Mouse (Mus musculus) liver, postnatal 0 days (tissue): ENCODE results near the gene Clcn6. TPM values are rescaled to one million over a fixed set of nuclear protein-coding genes. Genes with fewer than 3 reads are reported as not detected.

Experiments used
- ATAC-seq: fragments of 200-750 bp; cut with Nextera tagmentation; 2 replicates; pipeline ENCODE4 v1.8.0; 2017; ENCODE audit warnings: mild to moderate bottlenecking, moderate library complexity
- DNase-seq: peaks from one replicate; pipeline ENCODE4 v3.0.0-alpha.2; 2016
- H3K27ac ChIP-seq: fragments of 300-500 bp; sonication (generic); 2 replicates; pipeline ENCODE4 v1.5.1; 2014; ENCODE audit warnings: antibody characterized with exemption, moderate library complexity, mild to moderate bottlenecking, low read depth
- H3K27me3 ChIP-seq: fragments of 300-500 bp; sonication (generic); 2 replicates; pipeline ENCODE4 v1.6.1; 2014; ENCODE audit warnings: low read length, control low read depth, mixed read lengths; ENCODE audit not compliant: insufficient read depth
- H3K36me3 ChIP-seq: fragments of 300-500 bp; sonication (generic); replicated peaks from 2 replicates; pipeline ENCODE4 v1.6.1; 2014; ENCODE audit warnings: mild to moderate bottlenecking, control low read depth, low read length, moderate library complexity, mixed read lengths; ENCODE audit not compliant: insufficient read depth
- H3K4me1 ChIP-seq: fragments of 300-500 bp; sonication (generic); 2 replicates; pipeline ENCODE4 v1.6.1; 2014; ENCODE audit warnings: antibody characterized with exemption, mild to moderate bottlenecking, control low read depth; ENCODE audit not compliant: insufficient read depth
- H3K4me2 ChIP-seq: fragments of 300-500 bp; sonication (generic); 2 replicates; pipeline ENCODE4 v1.6.1; 2014; ENCODE audit warnings: low read depth, mild to moderate bottlenecking, low read length, moderate library complexity, mixed read lengths
- H3K4me3 ChIP-seq: fragments of 300-500 bp; sonication (generic); 2 replicates; pipeline ENCODE4 v1.5.1; 2014; ENCODE audit warnings: low read depth, low read length
- H3K9ac ChIP-seq: fragments of 300-500 bp; sonication (generic); replicated peaks from 2 replicates; pipeline ENCODE4 v1.6.1; 2014; ENCODE audit warnings: mild to moderate bottlenecking, moderate library complexity
- H3K9me3 ChIP-seq: fragments of 300-500 bp; sonication (generic); 2 replicates; pipeline ENCODE4 v1.6.1; 2016; ENCODE audit warnings: mild to moderate bottlenecking, control low read depth, low read length, mixed read lengths
- CTCF ChIP-seq: sonication (generic); IDR thresholded peaks from 2 replicates; pipeline ENCODE4 v1.5.1; 2016; ENCODE audit warnings: antibody characterized with exemption, low read depth
- EP300 ChIP-seq: IDR thresholded peaks from 2 replicates; pipeline ENCODE4 v1.6.1; 2016; ENCODE audit warnings: antibody characterized with exemption, low read depth, mild to moderate bottlenecking
- WGBS: fragments of 180-500 bp; shearing (Covaris S2); extraction: QIAGEN DNeasy Blood & Tissue Kit; methylation state at CpG from one replicate; pipeline ENCODE4 v1.1.7; 2014; ENCODE audit not compliant: insufficient replicate concordance; 5-methylcytosine and 5-hydroxymethylcytosine counted together
- polyA plus RNA-seq: library from polyadenylated mRNA; unstranded; fragments of >200 nt; fragmentation: Nextera tagmentation; extraction: Ambion mirVana; gene quantifications from 2 replicates; pipeline ENCODE4 v1.2.1, GENCODE M21; 2015

Gene Clcn6
- polyA plus RNA-seq, result 0.52 and 0.79 TPM in 2 replicates

DNA sequence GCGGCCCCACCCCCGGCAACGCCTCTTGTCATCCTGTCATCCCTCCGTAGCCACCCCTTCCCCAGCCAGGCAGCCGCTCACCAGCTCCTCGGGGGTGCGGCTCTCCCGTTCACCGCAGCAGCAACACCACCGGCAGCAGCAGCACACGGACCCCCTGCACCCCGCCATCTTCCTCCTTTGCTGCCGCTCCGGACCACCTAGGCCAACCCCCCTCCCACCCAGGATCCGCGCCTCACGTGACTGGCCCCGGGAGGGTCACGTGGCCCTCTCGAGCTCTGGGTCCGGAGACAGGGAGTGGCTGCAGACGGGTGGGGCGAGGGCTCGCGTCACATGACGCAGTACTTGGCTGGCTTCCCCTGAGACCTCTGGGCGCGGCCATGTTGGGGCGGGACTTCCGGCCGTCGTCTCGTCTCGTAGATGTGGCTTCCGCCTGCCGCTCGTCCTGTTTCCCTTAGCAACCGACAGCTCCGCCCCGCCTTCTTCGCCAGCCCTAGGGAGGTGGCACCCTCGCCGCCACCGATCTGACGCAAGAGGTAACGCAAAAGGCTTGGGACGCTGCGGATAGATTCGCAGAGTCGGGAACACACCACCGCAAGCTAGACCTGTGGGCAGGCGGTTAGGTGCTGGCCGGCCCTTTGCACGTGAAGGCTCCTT is at the start of gene Clcn6, which contains the start of gene Mthfr:
Gene Clcn6, minus strand, starts transcription at position 222 of the 654 bp plus-strand sequence.
Gene Mthfr, plus strand, starts transcription at position 478 of the 654 bp plus-strand sequence.
- Histone ChIP-seq H3K9me3 (no peaks in the 10 kb centered on the region), H3K4me3 (peak within 1 kb of the TSS; percentile 73), H3K4me1 (peaks cover 45% of the 10 kb centered on the region), H3K4me2 (peak within 1 kb of the TSS; percentile 95), H3K9ac (peak within 1 kb of the TSS; percentile 81), H3K36me3 (0 out of 2 replicates have a peak, but pooled peaks cover 2% of the 10 kb centered on the region), H3K27me3 (no peaks in the 10 kb centered on the region), H3K27ac (peak within 1 kb of the TSS; percentile 90)
- ATAC-seq (peak; percentile 95), DNase-seq (peak; percentile 100)
- TF ChIP-seq CTCF, result no peak; the same call in 1 of the 2 replicates
- no peak for TF ChIP-seq EP300
- WGBS, result under 1% methylated on average over 50 of the region's 54 CpGs

DNA sequence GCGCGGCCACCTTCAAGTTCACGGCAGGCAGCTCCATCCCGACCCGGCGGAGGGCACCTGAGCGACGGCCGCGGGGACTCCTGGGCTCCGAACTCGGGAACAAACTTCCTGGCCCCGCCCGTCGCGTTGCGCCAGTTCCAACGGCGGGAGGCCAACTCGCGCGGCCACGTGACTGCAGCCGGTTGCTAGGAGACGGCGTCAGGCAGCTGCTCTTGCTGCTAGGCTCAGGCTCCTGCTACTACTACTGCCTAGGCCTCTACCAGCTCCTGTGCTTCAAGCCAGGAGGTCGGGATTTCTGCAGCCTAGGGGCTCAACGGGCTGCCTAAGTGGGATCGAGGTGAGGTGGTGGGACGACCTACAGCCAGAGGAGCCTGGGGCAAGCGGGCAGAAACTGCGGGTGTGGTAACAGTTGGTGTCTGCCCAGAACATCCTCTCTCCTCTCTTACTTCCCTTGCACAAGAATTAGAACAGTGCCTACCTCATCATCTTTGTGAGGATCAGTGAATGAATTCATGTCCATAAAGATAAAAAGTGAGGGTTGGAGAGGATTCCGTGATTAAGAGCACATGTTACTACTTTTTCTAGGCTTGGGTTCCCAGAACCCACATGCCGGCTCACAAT is 49.4 kb upstream of the Clcn6 start, which contains the start of gene Agtrap:
Gene Agtrap, minus strand, starts transcription at position 125 of the 621 bp plus-strand sequence.
- ATAC-seq (peak; percentile 86), DNase-seq (peak; percentile 93)
- H3K36me3 ChIP-seq, result no peaks in the 10 kb centered on the region
- peak within 1 kb of the TSS; percentile 77 for H3K4me2 ChIP-seq
- WGBS, result 8% methylated on average over 31 of the region's 34 CpGs
- H3K27me3 ChIP-seq, result no peaks in the 10 kb centered on the region
- peak within 1 kb of the TSS; percentile 73 for H3K4me3 ChIP-seq
- TF ChIP-seq CTCF (no peak), EP300 (no peak)
- peak within 1 kb of the TSS; percentile 75 for H3K9ac ChIP-seq
- H3K9me3 ChIP-seq, result no peaks in the 10 kb centered on the region
- H3K27ac ChIP-seq, result peak within 1 kb of the TSS; percentile 81
- H3K4me1 ChIP-seq, result peaks cover 39% of the 10 kb centered on the region

DNA sequence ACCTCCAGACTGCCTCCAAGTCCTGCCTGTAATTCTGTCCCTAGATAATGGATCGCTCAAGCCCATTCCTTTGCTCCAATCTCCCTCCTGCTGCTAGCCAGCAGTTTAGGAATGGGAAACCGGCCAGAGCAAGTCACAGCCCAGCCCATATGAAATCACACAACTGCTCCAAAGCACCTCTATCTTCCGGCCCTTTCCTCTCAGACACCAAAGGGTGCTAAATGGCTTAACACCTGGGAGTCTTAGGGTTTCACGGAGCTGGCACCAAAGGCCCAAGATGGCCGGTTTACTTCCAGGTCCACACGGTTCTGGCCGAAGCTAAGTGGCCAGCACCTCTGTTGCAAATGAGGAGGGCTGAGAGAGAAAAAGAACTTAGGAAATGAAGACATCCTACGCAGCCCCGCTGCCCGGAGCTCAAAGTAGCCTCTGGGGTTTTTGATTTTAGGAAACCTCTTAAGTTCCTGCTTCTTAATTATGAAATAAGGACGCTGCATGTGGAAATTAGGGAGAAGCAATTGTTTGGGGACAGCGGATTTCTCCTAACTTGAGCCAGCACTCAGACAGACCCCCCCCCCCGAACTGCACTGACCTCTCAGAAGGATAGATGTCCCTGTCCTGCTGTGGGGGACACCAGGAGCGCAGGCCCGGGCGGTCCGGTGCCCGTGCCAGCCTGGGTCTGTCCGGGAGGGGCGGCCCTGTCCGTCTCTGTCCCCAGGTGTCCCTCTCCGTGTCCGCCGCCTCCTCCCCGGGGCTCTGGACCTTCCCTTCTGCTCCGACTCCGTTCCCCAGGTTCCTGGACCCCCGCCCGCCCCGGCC is 48.7 kb upstream of the Clcn6 start:
- DNase-seq, result no peak
- H3K4me2 ChIP-seq, result peak overlapping the region; percentile 77

DNA sequence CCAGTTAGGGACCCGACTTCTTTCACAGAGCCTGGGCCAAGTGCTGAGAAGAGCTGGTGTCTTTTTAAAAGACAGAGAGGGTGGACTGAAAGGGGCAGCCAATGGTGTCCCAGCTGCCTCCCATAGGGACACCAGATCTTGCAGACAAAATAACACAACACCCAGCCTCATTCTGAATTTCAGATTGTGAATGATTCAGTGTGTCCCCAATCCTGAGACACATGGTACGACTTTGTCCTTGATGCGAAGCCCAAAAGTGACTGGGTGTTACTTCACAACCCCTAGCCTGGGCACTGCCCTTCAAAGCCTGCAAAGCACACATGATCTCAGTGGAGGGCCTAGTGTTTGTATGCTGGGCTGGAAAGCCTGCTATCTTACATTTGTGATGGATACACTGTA is 47.3 kb upstream of the Clcn6 start:
- 62% methylated on average over 3 of the region's 3 CpGs for WGBS
- no peak overlapping the region for H3K9ac ChIP-seq
- H3K27ac ChIP-seq, result no peak overlapping the region
- no peaks in the 10 kb centered on the region for H3K9me3 ChIP-seq
- peaks cover 48% of the 10 kb centered on the region for H3K4me1 ChIP-seq
- H3K27me3 ChIP-seq, result no peaks in the 10 kb centered on the region
- TF ChIP-seq EP300 (no peak), CTCF (no peak)
- ATAC-seq (no peak), DNase-seq (no peak)
- H3K36me3 ChIP-seq, result peaks cover 9% of the 10 kb centered on the region
- H3K4me3 ChIP-seq, result no peak overlapping the region
- H3K4me2 ChIP-seq, result peak overlapping the region; percentile 77

More for the DNA sequence above, 48.7 kb upstream of the Clcn6 start:
- 5% methylated on average over 23 of the region's 30 CpGs for WGBS
- Histone ChIP-seq H3K27ac (peak overlapping the region; percentile 81), H3K4me1 (peaks cover 46% of the 10 kb centered on the region), H3K36me3 (no peaks in the 10 kb centered on the region), H3K27me3 (no peaks in the 10 kb centered on the region), H3K4me3 (peak overlapping the region; percentile 73), H3K9me3 (no peaks in the 10 kb centered on the region), H3K9ac (peak overlapping the region; percentile 75)
- ATAC-seq, result peak; percentile 54
- no peak for TF ChIP-seq EP300
- TF ChIP-seq CTCF, result no peak

DNA sequence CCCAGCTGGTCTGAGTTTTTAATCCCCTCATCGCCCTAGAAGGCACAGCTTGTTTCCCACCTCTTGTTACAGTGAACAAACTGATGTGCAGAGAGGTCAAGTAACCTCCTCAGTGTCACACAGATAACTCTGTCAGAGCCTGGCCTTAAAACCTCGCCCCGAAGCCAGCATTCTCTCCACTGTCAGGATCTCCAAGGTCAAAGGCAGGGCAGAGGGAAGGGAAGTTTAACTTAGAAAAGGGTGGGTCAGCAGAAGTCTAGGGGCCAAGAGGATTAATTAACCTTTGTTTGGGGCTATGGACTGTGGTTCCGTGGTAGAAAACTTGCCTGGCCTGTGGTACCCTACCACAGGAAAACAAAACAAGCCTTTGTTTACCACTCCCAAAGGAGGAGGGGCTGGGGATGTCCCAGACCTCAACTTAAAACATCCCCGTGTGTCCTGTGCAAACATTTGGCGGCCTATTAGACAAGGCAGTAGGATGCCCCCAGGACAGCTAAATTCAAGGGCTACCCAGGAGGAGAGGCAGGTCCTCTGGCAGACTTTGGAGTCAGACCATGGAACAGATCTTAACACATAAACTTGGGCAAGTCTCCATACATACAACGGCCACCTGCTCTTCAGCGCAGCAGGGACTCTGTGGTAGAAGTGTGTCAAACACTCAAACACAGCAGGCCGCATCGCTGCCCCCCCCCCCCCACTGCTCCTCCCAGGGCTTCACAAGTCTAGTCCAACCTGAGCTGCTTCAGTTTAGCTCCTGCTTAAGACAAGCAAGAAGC is 46.7 kb upstream of the Clcn6 start:
- peak overlapping the region; percentile 77; the same call in 1 of the 2 replicates for H3K4me2 ChIP-seq
- DNase-seq (no peak), ATAC-seq (no peak)
- peaks cover 48% of the 10 kb centered on the region for H3K4me1 ChIP-seq
- H3K9ac ChIP-seq, result no peak overlapping the region
- no peaks in the 10 kb centered on the region for H3K9me3 ChIP-seq
- no peak for TF ChIP-seq CTCF
- WGBS, result 54% methylated on average over 10 of the region's 10 CpGs
- peaks cover 11% of the 10 kb centered on the region for H3K36me3 ChIP-seq
- H3K27me3 ChIP-seq, result no peaks in the 10 kb centered on the region
- H3K4me3 ChIP-seq, result no peak overlapping the region
- H3K27ac ChIP-seq, result no peak overlapping the region
